Mouse (Mus musculus) WW6 (cell line): ENCODE data around the gene Lax1.

Experiments used
- DNase-seq: peaks from one replicate; pipeline ENCODE4 v3.0.0-alpha.2; 2013; ENCODE audit warnings: low read depth, low spot score

Lax1 gene

DNA sequence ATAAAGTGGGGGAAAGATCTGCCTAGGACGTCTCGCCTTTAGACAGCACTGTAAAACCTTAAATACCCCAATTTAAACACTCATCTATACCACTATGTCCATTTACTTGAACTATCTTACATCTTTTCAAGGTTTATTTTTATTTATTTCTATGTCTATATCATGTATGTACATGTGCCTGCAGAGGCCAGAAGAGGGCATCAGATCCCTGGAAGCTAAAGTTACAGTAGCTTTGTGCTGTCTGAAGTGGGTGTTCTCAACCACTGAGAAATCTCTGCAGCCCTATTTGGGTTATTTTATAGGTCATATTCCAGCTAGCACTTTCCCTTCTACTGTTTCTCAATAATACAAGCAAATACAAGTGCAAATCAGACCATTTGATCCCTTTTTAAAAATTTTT lies 57.7 kb downstream of the Lax1 start:
- no peak for DNase-seq
